Mouse (Mus musculus) G1E (cell line): Measurements from ENCODE around the gene Tcte1.

Experiments used
- CTCF ChIP-seq: IDR thresholded peaks from 2 replicates; pipeline ENCODE4 v1.5.1; 2012; ENCODE audit warnings: low read depth, low read length, inconsistent platforms, mixed read lengths
- GATA2 ChIP-seq: IDR thresholded peaks from 2 replicates; pipeline ENCODE4 v1.6.1; 2012; ENCODE audit warnings: low read depth, low read length, inconsistent platforms, borderline replicate concordance
- TAL1 ChIP-seq: conservative IDR thresholded peaks from 2 replicates; pipeline ENCODE4 v1.6.1; 2012; ENCODE audit warnings: low read depth, low read length, inconsistent platforms, mixed read lengths

DNA sequence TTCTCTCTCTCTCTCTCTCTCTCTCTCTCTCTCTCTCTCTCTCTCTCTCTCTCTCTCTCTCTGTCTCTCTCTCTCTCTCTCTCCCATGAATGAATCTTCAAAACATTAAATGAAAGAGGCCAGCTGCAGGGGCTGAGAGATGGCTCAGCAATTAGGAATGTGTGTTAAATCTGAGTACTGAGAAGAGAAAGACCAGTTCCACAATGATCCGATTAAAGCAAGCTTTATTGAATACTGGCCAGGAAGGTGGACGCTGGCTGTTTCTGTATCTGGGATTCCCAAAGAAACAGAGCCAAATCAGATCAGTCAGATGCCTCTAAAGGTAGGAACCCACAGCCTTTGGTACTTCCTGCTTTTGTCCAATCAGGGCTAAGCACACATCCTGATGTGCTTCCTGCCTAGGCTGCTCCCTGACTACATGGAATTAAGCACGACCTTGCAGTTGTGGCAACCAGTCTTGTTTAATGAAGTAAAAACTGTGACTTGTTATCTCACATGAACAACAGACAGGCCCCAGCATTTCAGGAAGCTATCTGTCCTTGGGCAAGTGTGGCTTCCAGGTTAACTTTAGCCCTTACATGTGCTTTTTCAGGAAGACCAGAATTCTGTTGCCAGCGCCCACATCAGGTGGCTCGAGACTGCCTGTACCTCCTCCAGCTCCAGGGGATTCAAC, 19.8 kb upstream of the Tcte1 start:
- no peak for TF ChIP-seq CTCF
- no peak for TF ChIP-seq TAL1
- TF ChIP-seq GATA2, result no peak
